Mouse (Mus musculus): ENCODE measurements around the gene Camk1d. TPM values are rescaled to one million over a fixed set of nuclear protein-coding genes. Genes with fewer than 3 reads are reported as not detected.

Gene Camk1d
- total and polyA plus RNA-seq, 3 experiments = 2.6 to 10.8 (median 6.8) TPM

- no peak for ATAC-seq (ENCODE audit: extremely low read depth, insufficient number of reproducible peaks, low FRiP score, poor library complexity, severe bottlenecking)
- TF ChIP-seq GATA1 (IDR thresholded peaks at IDR 0.05; ENCODE audit: borderline replicate concordance, low read length) (no peak), GATA2 (IDR thresholded peaks at IDR 0.05; ENCODE audit: borderline replicate concordance, low read depth, low read length) (no peak), CTCF (IDR thresholded peaks at IDR 0.05; ENCODE audit: low read depth, low read length) (no peak)
- DNase-seq (ENCODE audit: low spot score) = no peak
- H3K4me3 ChIP-seq (ENCODE audit: low read depth, low read length) = no peak overlapping the region
- H3K9me3 ChIP-seq (replicated peaks) = no peaks in the 10 kb centered on the region
- no peaks in the 10 kb centered on the region for H3K36me3 ChIP-seq (replicated peaks)
- no peaks in the 10 kb centered on the region for H3K4me1 ChIP-seq (ENCODE audit: insufficient read depth, low read depth, low read length)
- H3K27me3 ChIP-seq (ENCODE audit: insufficient read depth, low read length) = no peaks in the 10 kb centered on the region
These were observed 38.7 kb downstream of the Camk1d start for GRCm38 (mm10) chr2:5675431-5676142.

GRCm38 (mm10) chr2:5674512-5674911 lies 39.8 kb downstream of the Camk1d start:
- TF ChIP-seq TAL1 (conservative IDR thresholded peaks at IDR 0.05; ENCODE audit: low read depth, low read length) = no peak
- TF ChIP-seq GATA2 (IDR thresholded peaks at IDR 0.05; ENCODE audit: borderline replicate concordance, low read depth, low read length) = no peak
- no peak for TF ChIP-seq POLR2AphosphoS5 (IDR thresholded peaks at IDR 0.05; ENCODE audit: insufficient replicate concordance, low read depth, low read length)
- TF ChIP-seq GATA1 (IDR thresholded peaks at IDR 0.05; ENCODE audit: borderline replicate concordance, low read length) = no peak
- TF ChIP-seq CTCF (IDR thresholded peaks at IDR 0.05; ENCODE audit: low read depth, low read length) = no peak
- Histone ChIP-seq H3K27me3 (ENCODE audit: insufficient read depth, low read length) (no peaks in the 10 kb centered on the region), H3K9me3 (replicated peaks) (no peaks in the 10 kb centered on the region), H3K36me3 (replicated peaks) (no peaks in the 10 kb centered on the region), H3K4me3 (ENCODE audit: low read depth, low read length) (no peak overlapping the region), H3K4me1 (ENCODE audit: insufficient read depth, low read depth, low read length) (no peaks in the 10 kb centered on the region)
- DNase-seq (ENCODE audit: low spot score) (no peak), ATAC-seq (ENCODE audit: extremely low read depth, insufficient number of reproducible peaks, low FRiP score, poor library complexity, severe bottlenecking) (no peak)

GRCm38 (mm10) chr2:5673816-5674215 lies 40.5 kb downstream of the Camk1d start:
- no peak overlapping the region for H3K4me3 ChIP-seq (ENCODE audit: low read depth, low read length)
- DNase-seq (ENCODE audit: low spot score) = no peak
- no peak for TF ChIP-seq GATA2 (IDR thresholded peaks at IDR 0.05; ENCODE audit: borderline replicate concordance, low read depth, low read length)
- no peak for TF ChIP-seq CTCF (IDR thresholded peaks at IDR 0.05; ENCODE audit: low read depth, low read length)
- TF ChIP-seq GATA1 (IDR thresholded peaks at IDR 0.05; ENCODE audit: borderline replicate concordance, low read length) = no peak
- no peaks in the 10 kb centered on the region for H3K9me3 ChIP-seq (replicated peaks)
- no peaks in the 10 kb centered on the region for H3K27me3 ChIP-seq (ENCODE audit: insufficient read depth, low read length)
- H3K36me3 ChIP-seq (replicated peaks) = no peaks in the 10 kb centered on the region
- no peaks in the 10 kb centered on the region for H3K4me1 ChIP-seq (ENCODE audit: insufficient read depth, low read depth, low read length)
- no peak for ATAC-seq (ENCODE audit: extremely low read depth, insufficient number of reproducible peaks, low FRiP score, poor library complexity, severe bottlenecking)

- H3K36me3 ChIP-seq (replicated peaks) = no peaks in the 10 kb centered on the region
- ATAC-seq (ENCODE audit: extremely low read depth, insufficient number of reproducible peaks, low FRiP score, poor library complexity, severe bottlenecking) (no peak), DNase-seq (ENCODE audit: low spot score) (no peak)
- TF ChIP-seq GATA1 (IDR thresholded peaks at IDR 0.05; ENCODE audit: borderline replicate concordance, low read length) (no peak), TAL1 (conservative IDR thresholded peaks at IDR 0.05; ENCODE audit: low read depth, low read length) (no peak), GATA2 (IDR thresholded peaks at IDR 0.05; ENCODE audit: borderline replicate concordance, low read depth, low read length) (no peak), POLR2AphosphoS5 (IDR thresholded peaks at IDR 0.05; ENCODE audit: insufficient replicate concordance, low read depth, low read length) (no peak), CTCF (IDR thresholded peaks at IDR 0.05; ENCODE audit: low read depth, low read length) (no peak)
- no peaks in the 10 kb centered on the region for H3K4me1 ChIP-seq (ENCODE audit: insufficient read depth, low read depth, low read length)
- H3K4me3 ChIP-seq (ENCODE audit: low read depth, low read length) = no peak overlapping the region
- no peaks in the 10 kb centered on the region for H3K9me3 ChIP-seq (replicated peaks)
- no peaks in the 10 kb centered on the region for H3K27me3 ChIP-seq (ENCODE audit: insufficient read depth, low read length)
These were observed 41.3 kb downstream of the Camk1d start for GRCm38 (mm10) chr2:5672906-5673589.

- Histone ChIP-seq H3K4me1 (ENCODE audit: insufficient read depth, low read depth, low read length) (no peaks in the 10 kb centered on the region), H3K4me3 (ENCODE audit: low read depth, low read length) (no peak overlapping the region), H3K27me3 (ENCODE audit: insufficient read depth, low read length) (no peaks in the 10 kb centered on the region), H3K36me3 (replicated peaks) (no peaks in the 10 kb centered on the region), H3K9me3 (replicated peaks) (no peaks in the 10 kb centered on the region)
- no peak for ATAC-seq (ENCODE audit: extremely low read depth, insufficient number of reproducible peaks, low FRiP score, poor library complexity, severe bottlenecking)
- DNase-seq (ENCODE audit: low spot score) = no peak
- TF ChIP-seq GATA1 (IDR thresholded peaks at IDR 0.05; ENCODE audit: borderline replicate concordance, low read length) (no peak), POLR2AphosphoS5 (IDR thresholded peaks at IDR 0.05; ENCODE audit: insufficient replicate concordance, low read depth, low read length) (no peak), CTCF (IDR thresholded peaks at IDR 0.05; ENCODE audit: low read depth, low read length) (no peak), TAL1 (conservative IDR thresholded peaks at IDR 0.05; ENCODE audit: low read depth, low read length) (no peak), GATA2 (IDR thresholded peaks at IDR 0.05; ENCODE audit: borderline replicate concordance, low read depth, low read length) (no peak)
These were observed 44.2 kb downstream of the Camk1d start for GRCm38 (mm10) chr2:5670146-5670545.

- DNase-seq (ENCODE audit: low spot score) = no peak
- no peak overlapping the region for H3K4me3 ChIP-seq (ENCODE audit: low read depth, low read length)
These were observed 44.7 kb downstream of the Camk1d start for GRCm38 (mm10) chr2:5669498-5670040.

More at GRCm38 (mm10) chr2:5669498-5670040, 44.7 kb downstream of the Camk1d start:
- no peaks in the 10 kb centered on the region for H3K27me3 ChIP-seq (ENCODE audit: insufficient read depth, low read length)
- no peaks in the 10 kb centered on the region for H3K9me3 ChIP-seq (replicated peaks)
- no peak for ATAC-seq (ENCODE audit: extremely low read depth, insufficient number of reproducible peaks, low FRiP score, poor library complexity, severe bottlenecking)
- H3K36me3 ChIP-seq (replicated peaks) = no peaks in the 10 kb centered on the region
- no peaks in the 10 kb centered on the region for H3K4me1 ChIP-seq (ENCODE audit: insufficient read depth, low read depth, low read length)
- TF ChIP-seq GATA2 (IDR thresholded peaks at IDR 0.05; ENCODE audit: borderline replicate concordance, low read depth, low read length) (no peak), GATA1 (IDR thresholded peaks at IDR 0.05; ENCODE audit: borderline replicate concordance, low read length) (no peak), CTCF (IDR thresholded peaks at IDR 0.05; ENCODE audit: low read depth, low read length) (no peak), POLR2AphosphoS5 (IDR thresholded peaks at IDR 0.05; ENCODE audit: insufficient replicate concordance, low read depth, low read length) (no peak), TAL1 (conservative IDR thresholded peaks at IDR 0.05; ENCODE audit: low read depth, low read length) (no peak)
